Mouse (Mus musculus) spleen, postnatal 10 days (tissue): ENCODE results near the gene Stk33.

Source experiments
- DNase-seq, 2 experiments: peaks; one replicate each; pipeline ENCODE4 v3.0.0; 2021 to 2022; ENCODE audit warnings: low spot score in 2 of 2

The Stk33 gene

DNA sequence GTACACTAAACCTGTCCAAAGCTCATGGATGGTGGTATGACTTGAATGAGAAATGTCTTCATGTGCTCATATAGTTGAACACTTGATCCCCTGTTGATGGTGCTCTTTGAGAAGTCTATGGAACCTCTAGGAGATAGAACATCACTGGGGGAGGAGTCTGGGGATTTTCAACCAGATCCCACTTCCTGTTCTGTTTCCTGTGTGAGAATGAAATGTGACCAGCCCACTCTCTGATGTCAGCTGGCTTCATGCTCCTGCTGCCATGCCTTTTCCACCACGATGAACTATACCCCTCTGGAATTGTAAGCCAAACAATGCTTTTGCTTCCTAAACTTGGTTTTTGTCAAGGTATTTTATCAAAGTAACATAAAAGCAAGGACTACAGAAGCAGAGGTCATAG is 81.0 kb downstream of the Stk33 start:
- no peak for DNase-seq

GRCm38 (mm10) chr7:109347241-109347640 is 91.6 kb downstream of the Stk33 start:
- DNase-seq = no peak

GRCm38 (mm10) chr7:109331722-109332121 is 107.2 kb downstream of the Stk33 start:
- no peak for DNase-seq

DNA sequence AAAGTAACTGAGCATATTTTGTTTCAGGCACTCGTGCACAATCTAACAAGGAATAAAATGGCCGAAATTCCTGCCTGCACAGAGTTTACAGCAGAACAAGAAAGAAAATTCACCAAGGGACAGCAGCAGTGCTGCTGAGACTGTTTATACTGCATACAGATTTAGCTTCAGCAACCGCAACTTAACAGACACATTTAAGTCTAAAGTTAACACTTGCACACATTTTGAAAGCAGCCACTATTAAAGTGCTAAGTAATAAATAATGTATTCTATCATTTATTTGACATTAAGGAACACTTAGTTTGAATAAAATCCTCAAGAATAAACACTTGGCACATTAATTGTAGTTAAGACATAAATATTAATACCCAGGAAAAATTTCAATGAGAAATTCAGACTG is 110.1 kb downstream of the Stk33 start:
- no peak for DNase-seq

- DNase-seq = no peak
These were observed 112.1 kb downstream of the Stk33 start for GRCm38 (mm10) chr7:109326813-109327212.

- no peak for DNase-seq
These were observed 113.2 kb downstream of the Stk33 start for GRCm38 (mm10) chr7:109325731-109326130.

DNA sequence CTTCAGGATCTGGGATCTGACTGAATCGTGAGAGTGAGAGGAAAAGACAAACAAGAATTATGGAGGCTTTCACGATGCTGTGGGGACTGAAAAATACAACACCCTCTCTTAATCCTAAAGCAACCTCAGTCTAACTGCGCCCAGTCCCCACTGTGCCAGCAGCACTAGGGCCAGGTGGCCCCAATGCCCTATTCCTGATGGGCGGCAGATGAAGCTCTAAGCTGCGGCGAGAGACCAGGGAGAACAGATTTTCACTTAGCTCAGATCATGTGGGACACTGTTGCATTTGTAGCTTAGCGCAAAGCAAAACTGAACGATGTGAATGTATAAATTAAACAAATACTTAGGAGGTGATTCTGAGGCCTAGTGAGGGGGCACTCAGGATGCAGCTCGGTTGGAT is 113.7 kb downstream of the Stk33 start:
- DNase-seq = no peak

GRCm38 (mm10) chr7:109309506-109309905 is 129.4 kb downstream of the Stk33 start:
- no peak for DNase-seq

DNA sequence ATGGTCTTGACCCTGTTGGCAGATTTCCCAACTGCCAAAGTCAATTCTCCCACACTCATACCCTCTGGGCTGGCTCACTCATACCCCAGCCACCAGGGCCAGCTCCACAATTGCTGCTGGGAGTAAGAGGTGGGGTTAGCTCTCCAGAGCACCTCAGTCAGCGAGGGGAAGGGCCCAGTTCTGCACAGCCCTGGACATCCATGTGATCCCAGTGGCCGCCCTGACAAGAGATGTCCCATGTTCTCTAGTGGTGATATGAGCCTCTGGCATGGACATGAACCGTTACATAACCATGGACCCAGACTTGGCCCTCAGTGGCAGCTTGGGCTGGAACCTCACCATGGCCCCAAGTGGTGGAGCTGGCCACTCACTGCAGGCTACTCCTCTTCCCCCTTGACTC is 143.1 kb downstream of the Stk33 start:
- no peak for DNase-seq

DNA sequence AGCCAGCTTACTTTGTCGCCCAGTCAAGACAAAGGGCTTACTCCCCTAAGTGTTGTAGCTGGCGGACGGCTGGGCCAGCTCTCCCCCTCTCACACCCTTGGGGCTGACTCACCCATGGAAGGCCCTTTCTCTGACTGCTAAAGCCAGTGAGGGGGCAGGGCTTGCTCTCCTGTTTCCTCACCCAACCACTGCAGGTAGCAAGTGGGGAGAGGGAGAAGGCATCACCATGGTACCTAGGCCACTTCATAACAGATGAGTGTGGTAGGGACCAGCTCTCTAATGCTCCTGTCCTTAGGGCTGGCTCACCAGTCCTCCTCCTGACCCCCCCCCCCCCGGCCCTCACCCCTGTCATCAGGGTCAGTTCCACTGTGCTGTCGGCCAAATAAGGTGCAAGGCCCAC is 143.5 kb downstream of the Stk33 start:
- no peak for DNase-seq

DNA sequence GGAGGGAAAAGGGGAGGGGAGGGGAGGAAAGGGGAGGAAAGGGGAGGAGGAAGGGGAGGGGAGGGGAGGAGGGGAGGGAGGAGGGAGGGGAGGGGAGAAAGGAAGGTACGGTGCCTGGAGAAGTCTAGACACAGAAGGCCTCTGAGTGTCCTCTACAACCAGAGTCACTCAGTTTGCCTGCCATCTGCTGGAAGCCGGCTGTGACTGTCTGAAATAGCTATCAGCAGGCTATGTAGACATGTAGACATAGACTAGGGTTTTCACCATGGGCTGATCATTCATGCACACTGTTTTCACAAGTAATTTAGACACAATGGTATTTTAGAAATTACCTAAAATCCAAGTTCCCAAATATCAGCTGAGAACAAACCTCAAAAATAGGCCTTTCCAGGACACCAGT is 148.4 kb downstream of the Stk33 start:
- no peak for DNase-seq

- DNase-seq = no peak
These were observed 149.8 kb downstream of the Stk33 start for GRCm38 (mm10) chr7:109289106-109289505.

GRCm38 (mm10) chr7:109282106-109282505 is 156.8 kb downstream of the Stk33 start:
- DNase-seq = no peak

- DNase-seq = no peak
These were observed 162.3 kb downstream of the Stk33 start for GRCm38 (mm10) chr7:109276622-109277021.

DNA sequence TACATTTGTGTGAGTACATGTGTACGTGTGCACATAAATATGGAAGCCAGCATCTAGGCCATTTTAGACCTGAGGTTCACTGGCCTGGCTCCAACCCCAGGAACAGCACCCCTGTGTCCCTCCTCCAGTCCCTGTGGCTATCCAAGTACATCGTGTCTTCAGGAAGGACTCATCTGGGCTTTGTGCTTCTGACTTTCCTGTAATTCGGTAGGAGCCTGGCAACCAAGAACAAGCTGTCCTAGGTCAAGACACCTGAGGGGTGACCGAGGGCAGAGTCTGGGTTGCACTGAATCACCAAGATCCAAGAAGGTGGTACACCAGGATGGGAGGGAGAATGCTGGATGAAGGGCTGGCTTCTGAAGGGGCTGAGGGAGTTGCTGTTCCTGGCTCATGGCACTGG is 163.0 kb downstream of the Stk33 start:
- no peak for DNase-seq

- no peak for DNase-seq
These were observed 163.7 kb downstream of the Stk33 start for GRCm38 (mm10) chr7:109275151-109275550.

DNA sequence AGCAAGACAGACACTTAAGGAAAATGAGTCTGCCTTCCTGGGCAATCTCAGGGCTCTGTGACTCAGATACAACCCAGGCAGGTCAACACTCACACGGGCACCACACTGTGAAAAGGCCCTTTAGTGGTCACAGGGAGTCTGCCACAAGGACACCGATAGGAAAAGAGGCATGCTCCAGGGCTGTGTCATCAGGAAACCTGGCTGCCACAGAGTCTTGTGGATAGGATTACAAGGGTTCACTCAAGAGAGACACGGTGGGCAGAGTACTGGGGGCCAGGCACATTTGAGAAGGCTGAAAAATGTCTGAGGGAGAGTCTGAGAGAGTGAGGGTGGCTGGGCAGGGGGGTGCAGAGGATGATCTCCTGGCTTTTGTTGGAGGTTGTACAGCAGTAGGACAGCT is 164.6 kb downstream of the Stk33 start:
- DNase-seq = no peak

- no peak for DNase-seq
These were observed 169.8 kb downstream of the Stk33 start for GRCm38 (mm10) chr7:109269046-109269445.

DNA sequence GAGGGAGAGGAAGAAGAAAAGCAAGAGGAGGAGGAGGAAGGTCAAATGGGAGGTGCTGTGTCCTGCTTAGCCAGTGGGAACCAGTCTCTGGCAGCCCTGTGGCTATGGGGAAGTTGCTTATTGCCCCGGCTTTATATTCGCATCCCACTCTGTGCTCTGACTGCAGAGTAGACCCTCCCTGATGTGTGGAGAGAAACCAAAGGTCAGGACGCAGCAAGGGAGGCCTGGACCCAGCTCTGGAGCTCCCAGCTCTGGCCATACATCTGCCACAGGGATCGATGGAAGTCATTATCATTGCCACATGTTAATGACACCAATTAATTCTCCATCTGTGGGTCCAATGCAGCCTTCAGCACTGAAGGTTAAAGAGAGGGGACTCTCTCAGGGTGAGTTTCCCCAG is 171.5 kb downstream of the Stk33 start:
- DNase-seq = no peak

DNA sequence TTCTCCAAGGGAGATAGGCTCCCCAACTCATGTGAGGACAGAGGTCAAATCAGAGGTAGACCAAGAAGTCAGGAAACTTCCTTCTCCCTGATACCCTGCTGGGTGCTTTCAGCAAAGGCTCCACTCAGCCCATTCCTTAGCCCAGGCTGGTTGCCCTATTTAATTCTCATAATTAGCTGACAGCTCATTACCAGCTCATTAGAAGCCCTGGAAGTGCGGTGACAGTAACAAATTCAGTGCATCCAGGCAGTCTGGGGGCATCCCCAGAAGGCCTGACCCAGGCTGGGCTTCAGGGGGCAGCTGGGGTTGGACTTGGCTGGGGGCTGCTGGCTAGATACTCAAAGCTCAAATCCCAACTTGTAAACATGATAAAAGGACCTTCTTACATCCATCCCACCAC is 172.7 kb downstream of the Stk33 start:
- DNase-seq = no peak

DNA sequence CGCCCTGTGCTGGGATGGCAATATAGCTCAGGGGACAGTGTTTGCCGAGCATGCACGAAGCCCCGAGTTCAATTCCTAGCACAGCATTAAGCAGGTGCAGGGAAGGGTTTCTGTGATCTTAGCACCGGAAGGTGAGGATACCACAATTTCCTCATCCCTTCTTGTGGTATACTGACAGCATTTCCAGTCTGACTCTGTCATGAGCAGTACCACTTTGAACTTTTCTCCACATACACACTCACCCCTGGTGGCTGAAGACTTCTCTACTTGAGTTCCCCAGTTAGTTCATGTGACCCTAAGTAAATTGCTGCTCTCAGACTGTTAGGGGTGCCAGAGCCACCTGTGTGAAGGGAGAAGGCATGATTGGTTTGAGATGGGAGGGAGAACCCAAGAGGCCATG is 173.3 kb downstream of the Stk33 start:
- DNase-seq = no peak

- peak; percentile 39 to 83 for DNase-seq
These were observed 183.2 kb downstream of the Stk33 start for GRCm38 (mm10) chr7:109255506-109256352.

GRCm38 (mm10) chr7:109251418-109251817 is 187.5 kb downstream of the Stk33 start:
- no peak for DNase-seq

- no peak for DNase-seq
These were observed 194.1 kb downstream of the Stk33 start for GRCm38 (mm10) chr7:109244776-109245175.
